Mouse (Mus musculus): ENCODE results near the gene A030005L19Rik. TPM values are rescaled to one million over a fixed set of nuclear protein-coding genes. Genes with fewer than 3 reads are reported as not detected.
"Not testable (repeated sequence)": the region's sequence is repeated elsewhere in the genome, so short reads cannot be mapped to it uniquely, and the experiment has no call there.

The A030005L19Rik gene
- polyA plus RNA-seq (2015; fragmentation: Nextera tagmentation; extraction: Ambion mirVana): 0.17 and 0.30 TPM in 2 replicates

DNA sequence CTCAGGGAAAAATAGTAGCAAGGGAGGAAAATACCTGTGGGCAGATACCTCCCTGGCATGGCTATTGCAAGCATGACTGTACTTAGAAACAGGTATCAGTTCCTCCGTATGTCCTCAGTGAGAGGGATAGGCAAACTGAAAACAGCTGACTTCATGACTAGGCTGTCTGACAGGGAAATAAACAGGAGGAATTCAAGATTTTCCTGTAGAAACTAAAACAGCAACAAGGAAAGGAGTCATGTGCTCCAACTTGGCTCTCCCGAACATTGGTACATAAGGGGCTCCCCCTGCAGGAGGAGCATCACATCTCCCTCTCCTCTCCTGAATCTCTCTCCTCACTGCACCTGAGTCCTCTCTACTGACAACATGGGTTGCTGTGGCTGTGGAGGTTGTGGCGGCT is at the start of gene A030005L19Rik:
TSS of gene A030005L19Rik (plus strand) at position 301 of the 400 bp plus-strand sequence.
- ATAC-seq (ENCODE audit: insufficient read depth, low FRiP score): no peak

GRCm38 (mm10) chr1:82870202-82870601 is 42.9 kb upstream of the A030005L19Rik start:
- Histone ChIP-seq H3K27ac (ENCODE audit: low read length) (no peak overlapping the region), H3K4me3 (replicated peaks; ENCODE audit: low read length) (no peak overlapping the region), H3K4me2 (ENCODE audit: low read depth, low read length) (no peak overlapping the region), H3K27me3 (ENCODE audit: control insufficient read depth, insufficient read depth, low read length) (no peaks in the 10 kb centered on the region), H3K4me1 (ENCODE audit: control insufficient read depth, insufficient read depth, low read length) (no peaks in the 10 kb centered on the region), H3K36me3 (ENCODE audit: control insufficient read depth, insufficient read depth, low read length) (0 out of 2 replicates have a peak, but pooled peaks cover 4% of the 10 kb centered on the region), H3K9me3 (replicated peaks; ENCODE audit: control insufficient read depth, low read length) (no peaks in the 10 kb centered on the region), H3K9ac (ENCODE audit: low read length) (no peak overlapping the region)
- 81% methylated on average over 3 of the region's 3 CpGs for whole genome bisulfite sequencing
- no peak for ATAC-seq (ENCODE audit: insufficient read depth, low FRiP score)

More for the DNA sequence above, at the start of gene A030005L19Rik:
- Histone ChIP-seq H3K27ac (ENCODE audit: low read length) (no peak within 1 kb of the TSS), H3K9ac (ENCODE audit: low read length) (no peak within 1 kb of the TSS), H3K36me3 (ENCODE audit: control insufficient read depth, insufficient read depth, low read length) (no peaks in the 10 kb centered on the region), H3K4me2 (ENCODE audit: low read depth, low read length) (no peak within 1 kb of the TSS), H3K27me3 (ENCODE audit: control insufficient read depth, insufficient read depth, low read length) (no peaks in the 10 kb centered on the region), H3K4me3 (replicated peaks; ENCODE audit: low read length) (no peak within 1 kb of the TSS), H3K4me1 (ENCODE audit: control insufficient read depth, insufficient read depth, low read length) (no peaks in the 10 kb centered on the region), H3K9me3 (replicated peaks; ENCODE audit: control insufficient read depth, low read length) (no peaks in the 10 kb centered on the region)
- WGBS: 80% methylated on average over 3 of the region's 3 CpGs

GRCm38 (mm10) chr1:82879172-82879571 is 34.0 kb upstream of the A030005L19Rik start:
- no peaks in the 10 kb centered on the region for H3K4me1 ChIP-seq (ENCODE audit: control insufficient read depth, insufficient read depth, low read length)
- ATAC-seq (ENCODE audit: insufficient read depth, low FRiP score): no peak
- H3K4me3 ChIP-seq (replicated peaks; ENCODE audit: low read length): no peak overlapping the region
- H3K9ac ChIP-seq (ENCODE audit: low read length): no peak overlapping the region
- no peak overlapping the region for H3K4me2 ChIP-seq (ENCODE audit: low read depth, low read length)
- H3K9me3 ChIP-seq (replicated peaks; ENCODE audit: control insufficient read depth, low read length): no peaks in the 10 kb centered on the region
- H3K27ac ChIP-seq (ENCODE audit: low read length): no peak overlapping the region
- 64% methylated on average over 2 of the region's 2 CpGs for WGBS
- peaks cover 3% of the 10 kb centered on the region; the same call in 1 of the 2 replicates for H3K36me3 ChIP-seq (ENCODE audit: control insufficient read depth, insufficient read depth, low read length)
- no peaks in the 10 kb centered on the region for H3K27me3 ChIP-seq (ENCODE audit: control insufficient read depth, insufficient read depth, low read length)

GRCm38 (mm10) chr1:82880196-82880595 is 32.9 kb upstream of the A030005L19Rik start:
- Histone ChIP-seq H3K4me2 (ENCODE audit: low read depth, low read length) (no peak overlapping the region), H3K36me3 (ENCODE audit: control insufficient read depth, insufficient read depth, low read length) (peaks cover 3% of the 10 kb centered on the region; the same call in 1 of the 2 replicates), H3K27ac (ENCODE audit: low read length) (no peak overlapping the region), H3K4me3 (replicated peaks; ENCODE audit: low read length) (no peak overlapping the region), H3K4me1 (ENCODE audit: control insufficient read depth, insufficient read depth, low read length) (no peaks in the 10 kb centered on the region), H3K9ac (ENCODE audit: low read length) (no peak overlapping the region), H3K9me3 (replicated peaks; ENCODE audit: control insufficient read depth, low read length) (no peaks in the 10 kb centered on the region), H3K27me3 (ENCODE audit: control insufficient read depth, insufficient read depth, low read length) (no peaks in the 10 kb centered on the region)
- WGBS: 89% methylated on average over 8 of the region's 8 CpGs
- ATAC-seq (ENCODE audit: insufficient read depth, low FRiP score): no peak

DNA sequence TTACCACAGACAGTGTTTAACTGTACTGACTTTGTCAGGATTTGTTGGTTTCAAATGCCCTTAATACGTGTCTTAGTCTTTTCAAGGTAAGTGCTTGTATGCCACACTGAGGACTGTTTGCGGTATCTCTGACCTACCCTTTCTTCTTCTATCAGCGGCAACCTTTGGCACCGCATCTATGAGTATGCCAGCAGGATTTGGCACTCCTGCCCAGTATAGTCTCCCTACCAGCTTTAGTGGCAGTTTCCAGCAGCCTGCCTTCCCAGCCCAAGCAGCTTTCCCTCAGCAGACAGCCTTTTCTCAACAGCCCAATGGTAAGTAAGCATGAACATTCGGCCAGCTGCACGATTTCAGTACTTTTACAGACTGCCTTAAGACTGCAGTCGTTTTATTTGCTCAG is 19.9 kb upstream of the A030005L19Rik start:
- H3K36me3 ChIP-seq (ENCODE audit: control insufficient read depth, insufficient read depth, low read length): peaks cover 9% of the 10 kb centered on the region; the same call in 1 of the 2 replicates
- H3K9me3 ChIP-seq (replicated peaks; ENCODE audit: control insufficient read depth, low read length): no peaks in the 10 kb centered on the region
- no peak overlapping the region for H3K9ac ChIP-seq (ENCODE audit: low read length)
- no peak overlapping the region for H3K4me3 ChIP-seq (replicated peaks; ENCODE audit: low read length)
- H3K27me3 ChIP-seq (ENCODE audit: control insufficient read depth, insufficient read depth, low read length): no peaks in the 10 kb centered on the region
- no peak overlapping the region for H3K27ac ChIP-seq (ENCODE audit: low read length)
- no peak for ATAC-seq (ENCODE audit: insufficient read depth, low FRiP score)
- no peak overlapping the region for H3K4me2 ChIP-seq (ENCODE audit: low read depth, low read length)
- 92% methylated on average over 7 of the region's 7 CpGs for WGBS
- H3K4me1 ChIP-seq (ENCODE audit: control insufficient read depth, insufficient read depth, low read length): no peaks in the 10 kb centered on the region

DNA sequence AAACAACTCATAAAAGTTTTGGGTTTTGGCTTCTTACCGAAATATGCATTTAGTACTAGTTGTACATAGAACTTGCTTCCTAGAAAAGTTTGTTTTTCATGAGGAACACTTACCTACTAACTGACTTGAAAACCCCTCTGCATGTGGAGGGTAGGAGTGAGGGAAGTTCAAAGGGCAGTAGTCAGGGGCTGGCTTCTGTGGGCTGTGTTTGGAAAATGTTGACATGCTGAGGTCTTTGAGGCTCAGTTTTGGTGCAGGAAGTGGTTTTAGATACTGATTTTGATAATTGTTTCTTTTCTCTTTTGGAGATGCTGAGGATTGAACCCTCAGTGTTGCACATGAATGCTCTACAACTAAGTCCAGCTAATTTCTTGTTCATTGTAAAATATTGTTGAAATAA is 12.6 kb upstream of the A030005L19Rik start:
- 0 out of 2 replicates have a peak, but pooled peaks cover 5% of the 10 kb centered on the region for H3K36me3 ChIP-seq (ENCODE audit: control insufficient read depth, insufficient read depth, low read length)
- no peak overlapping the region for H3K27ac ChIP-seq (ENCODE audit: low read length)
- 93% methylated on average over 1 of the region's 1 CpGs for WGBS
- no peak overlapping the region for H3K9ac ChIP-seq (ENCODE audit: low read length)
- H3K9me3 ChIP-seq (replicated peaks; ENCODE audit: control insufficient read depth, low read length): no peaks in the 10 kb centered on the region
- H3K27me3 ChIP-seq (ENCODE audit: control insufficient read depth, insufficient read depth, low read length): no peaks in the 10 kb centered on the region
- no peaks in the 10 kb centered on the region for H3K4me1 ChIP-seq (ENCODE audit: control insufficient read depth, insufficient read depth, low read length)
- no peak for ATAC-seq (ENCODE audit: insufficient read depth, low FRiP score)
- no peak overlapping the region for H3K4me3 ChIP-seq (replicated peaks; ENCODE audit: low read length)
- no peak overlapping the region for H3K4me2 ChIP-seq (ENCODE audit: low read depth, low read length)

GRCm38 (mm10) chr1:82901201-82901600 is 11.9 kb upstream of the A030005L19Rik start:
- Histone ChIP-seq H3K4me2 (ENCODE audit: low read depth, low read length) (no peak overlapping the region), H3K4me1 (ENCODE audit: control insufficient read depth, insufficient read depth, low read length) (no peaks in the 10 kb centered on the region), H3K27me3 (ENCODE audit: control insufficient read depth, insufficient read depth, low read length) (no peaks in the 10 kb centered on the region), H3K9me3 (replicated peaks; ENCODE audit: control insufficient read depth, low read length) (no peaks in the 10 kb centered on the region), H3K27ac (ENCODE audit: low read length) (no peak overlapping the region), H3K36me3 (ENCODE audit: control insufficient read depth, insufficient read depth, low read length) (0 out of 2 replicates have a peak, but pooled peaks cover 5% of the 10 kb centered on the region), H3K9ac (ENCODE audit: low read length) (no peak overlapping the region), H3K4me3 (replicated peaks; ENCODE audit: low read length) (no peak overlapping the region)
- no peak for ATAC-seq (ENCODE audit: insufficient read depth, low FRiP score)
- WGBS: 90% methylated on average over 3 of the region's 3 CpGs

DNA sequence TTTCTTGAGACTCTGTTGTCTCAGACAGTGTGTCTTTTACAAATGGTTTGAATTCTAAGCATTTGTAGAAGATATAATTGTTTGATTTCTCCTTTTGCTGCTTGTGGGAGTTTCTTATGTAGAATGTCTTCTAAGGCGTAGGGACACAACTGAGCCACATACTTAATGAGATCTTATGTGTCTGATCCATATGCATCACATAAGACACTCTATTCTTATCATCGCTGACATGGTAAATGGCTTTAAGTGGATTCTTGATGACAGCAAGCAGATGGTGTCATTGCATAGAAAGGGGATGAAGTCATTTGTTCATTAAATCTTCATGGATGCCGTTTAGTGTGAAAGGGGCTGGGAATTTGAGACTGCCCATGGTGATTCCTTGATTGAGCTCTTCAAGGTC is 7.2 kb upstream of the A030005L19Rik start:
- 0 out of 2 replicates have a peak, but pooled peaks cover 5% of the 10 kb centered on the region for H3K36me3 ChIP-seq (ENCODE audit: control insufficient read depth, insufficient read depth, low read length)
- ATAC-seq (ENCODE audit: insufficient read depth, low FRiP score): no peak
- H3K4me1 ChIP-seq (ENCODE audit: control insufficient read depth, insufficient read depth, low read length): no peaks in the 10 kb centered on the region
- WGBS: 69% methylated on average over 3 of the region's 3 CpGs
- H3K9ac ChIP-seq (ENCODE audit: low read length): no peak overlapping the region
- no peaks in the 10 kb centered on the region for H3K27me3 ChIP-seq (ENCODE audit: control insufficient read depth, insufficient read depth, low read length)
- no peak overlapping the region for H3K4me3 ChIP-seq (replicated peaks; ENCODE audit: low read length)
- H3K4me2 ChIP-seq (ENCODE audit: low read depth, low read length): no peak overlapping the region
- no peak overlapping the region for H3K27ac ChIP-seq (ENCODE audit: low read length)
- no peaks in the 10 kb centered on the region for H3K9me3 ChIP-seq (replicated peaks; ENCODE audit: control insufficient read depth, low read length)

- H3K36me3 ChIP-seq (ENCODE audit: control insufficient read depth, insufficient read depth, low read length); H3K9me3 ChIP-seq (replicated peaks; ENCODE audit: control insufficient read depth, low read length); H3K9ac ChIP-seq (ENCODE audit: low read length); H3K4me3 ChIP-seq (replicated peaks; ENCODE audit: low read length); H3K4me1 ChIP-seq (ENCODE audit: control insufficient read depth, insufficient read depth, low read length); H3K27ac ChIP-seq (ENCODE audit: low read length); H3K4me2 ChIP-seq (ENCODE audit: low read depth, low read length); H3K27me3 ChIP-seq (ENCODE audit: control insufficient read depth, insufficient read depth, low read length); ATAC-seq (ENCODE audit: insufficient read depth, low FRiP score): not testable (repeated sequence)
- 89% methylated on average over 5 of the region's 5 CpGs for WGBS
These were observed 309 bp downstream of the A030005L19Rik start for GRCm38 (mm10) chr1:82913434-82913833.

Data from stomach, embryonic 16.5 days (tissue).